Mouse (Mus musculus): ENCODE data around the gene Lrch3. TPM values are rescaled to one million over a fixed set of nuclear protein-coding genes. Genes with fewer than 3 reads are reported as not detected.
"Not testable (repeated sequence)": the region's sequence is repeated elsewhere in the genome, so short reads cannot be mapped to it uniquely, and the experiment has no call there.

The Lrch3 gene
- polyA plus RNA-seq, 1 experiment from 2014 or later = 54.2 TPM

- peak; percentile 94 for DNase-seq (ENCODE audit: low spot score)
- peak; percentile 95 for ATAC-seq (ENCODE audit: low FRiP score)
- WGBS = under 1% methylated on average over 47 of the region's 47 CpGs
- H3K9ac ChIP-seq (ENCODE audit: low read depth, low read length) = peak within 1 kb of the TSS; percentile 98
- H3K9me3 ChIP-seq (ENCODE audit: control insufficient read depth, low read length) = no peaks in the 10 kb centered on the region
- H3K4me2 ChIP-seq (replicated peaks; ENCODE audit: low read depth, low read length) = peak within 1 kb of the TSS; percentile 63
- H3K27me3 ChIP-seq (ENCODE audit: control insufficient read depth, insufficient read depth, low read length) = no peaks in the 10 kb centered on the region
- H3K4me3 ChIP-seq (ENCODE audit: low read depth, low read length) = peak within 1 kb of the TSS; percentile 98
- peaks cover 4% of the 10 kb centered on the region; the same call in 1 of the 2 replicates for H3K4me1 ChIP-seq (replicated peaks; ENCODE audit: control insufficient read depth, insufficient read depth, low read length)
- H3K27ac ChIP-seq (ENCODE audit: low read depth, low read length) = peak within 1 kb of the TSS; percentile 81
- peaks cover 8% of the 10 kb centered on the region for H3K36me3 ChIP-seq (ENCODE audit: control insufficient read depth, insufficient read depth, low read length)
These were observed 142.3 kb downstream of the Lrch3 start, which contains the start of the genes Iqcg and Rpl35a for GRCm38 (mm10) chr16:33056095-33056785. Iqcg (minus strand) TSS chr16:33056218. Rpl35a (plus strand) TSS chr16:33056453.

- DNase-seq (ENCODE audit: low spot score) (no peak), ATAC-seq (ENCODE audit: low FRiP score) (peak; percentile 44; the same call in 1 of the 2 replicates)
- peaks cover 4% of the 10 kb centered on the region; the same call in 1 of the 2 replicates for H3K4me1 ChIP-seq (replicated peaks; ENCODE audit: control insufficient read depth, insufficient read depth, low read length)
- H3K27me3 ChIP-seq (ENCODE audit: control insufficient read depth, insufficient read depth, low read length) = no peaks in the 10 kb centered on the region
- H3K27ac ChIP-seq (ENCODE audit: low read depth, low read length) = peak overlapping the region; percentile 81
- peak overlapping the region; percentile 98 for H3K4me3 ChIP-seq (ENCODE audit: low read depth, low read length)
- peak overlapping the region; percentile 98 for H3K9ac ChIP-seq (ENCODE audit: low read depth, low read length)
- peak overlapping the region; percentile 63 for H3K4me2 ChIP-seq (replicated peaks; ENCODE audit: low read depth, low read length)
- H3K9me3 ChIP-seq (ENCODE audit: control insufficient read depth, low read length) = no peaks in the 10 kb centered on the region
- under 1% methylated on average over 24 of the region's 24 CpGs for WGBS
- H3K36me3 ChIP-seq (ENCODE audit: control insufficient read depth, insufficient read depth, low read length) = peaks cover 8% of the 10 kb centered on the region
These were observed 142.9 kb downstream of the Lrch3 start for GRCm38 (mm10) chr16:33056786-33057185.

GRCm38 (mm10) chr16:33058033-33058432, 144.1 kb downstream of the Lrch3 start:
- ATAC-seq (ENCODE audit: low FRiP score) = no peak
- Histone ChIP-seq H3K27ac (ENCODE audit: low read depth, low read length) (no peak overlapping the region), H3K4me2 (replicated peaks; ENCODE audit: low read depth, low read length) (peak overlapping the region; percentile 26), H3K27me3 (ENCODE audit: control insufficient read depth, insufficient read depth, low read length) (no peaks in the 10 kb centered on the region), H3K9ac (ENCODE audit: low read depth, low read length) (0 out of 2 replicates have a peak overlapping the region, but pooled peaks have one; percentile 25), H3K4me1 (replicated peaks; ENCODE audit: control insufficient read depth, insufficient read depth, low read length) (peaks cover 4% of the 10 kb centered on the region; the same call in 1 of the 2 replicates), H3K4me3 (ENCODE audit: low read depth, low read length) (peak overlapping the region; percentile 13), H3K9me3 (ENCODE audit: control insufficient read depth, low read length) (no peaks in the 10 kb centered on the region), H3K36me3 (ENCODE audit: control insufficient read depth, insufficient read depth, low read length) (peaks cover 8% of the 10 kb centered on the region)
- no peak for DNase-seq (ENCODE audit: low spot score)
- 92% methylated on average over 16 of the region's 16 CpGs for WGBS

GRCm38 (mm10) chr16:33058656-33059055, 144.8 kb downstream of the Lrch3 start:
- 92% methylated on average over 9 of the region's 9 CpGs for WGBS

DNA sequence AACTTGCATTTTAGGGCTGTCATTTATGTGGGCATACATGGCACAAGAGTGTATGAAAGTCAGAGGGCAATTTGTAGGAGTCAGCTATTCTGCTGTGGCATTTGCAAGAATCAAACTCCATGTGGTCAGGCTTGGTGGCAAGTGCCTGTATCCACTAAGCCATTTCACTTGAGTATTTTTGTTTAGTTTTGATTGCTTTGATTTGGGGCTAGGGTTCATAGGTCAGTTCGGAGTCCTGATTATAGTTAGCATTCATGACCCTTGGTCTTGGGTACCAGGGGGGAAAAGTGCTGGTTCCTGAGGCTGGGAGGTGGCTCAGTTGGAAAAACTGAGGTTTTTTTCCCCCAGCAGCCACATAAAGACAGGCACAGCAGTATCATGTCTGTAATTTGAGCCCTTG, 145.6 kb downstream of the Lrch3 start:
- 100% methylated on average over 1 of the region's 1 CpGs for WGBS
- ATAC-seq (ENCODE audit: low FRiP score) (no peak), DNase-seq (ENCODE audit: low spot score) (no peak)
- H3K36me3 ChIP-seq (ENCODE audit: control insufficient read depth, insufficient read depth, low read length) = peaks cover 8% of the 10 kb centered on the region
- H3K27me3 ChIP-seq (ENCODE audit: control insufficient read depth, insufficient read depth, low read length) = no peaks in the 10 kb centered on the region
- no peak overlapping the region for H3K4me2 ChIP-seq (replicated peaks; ENCODE audit: low read depth, low read length)
- no peak overlapping the region for H3K4me3 ChIP-seq (ENCODE audit: low read depth, low read length)
- H3K9ac ChIP-seq (ENCODE audit: low read depth, low read length) = no peak overlapping the region
- H3K27ac ChIP-seq (ENCODE audit: low read depth, low read length) = no peak overlapping the region
- peaks cover 10% of the 10 kb centered on the region for H3K4me1 ChIP-seq (replicated peaks; ENCODE audit: control insufficient read depth, insufficient read depth, low read length)
- H3K9me3 ChIP-seq (ENCODE audit: control insufficient read depth, low read length) = no peaks in the 10 kb centered on the region

More at GRCm38 (mm10) chr16:33058656-33059055, 144.8 kb downstream of the Lrch3 start:
- not testable (repeated sequence) for ATAC-seq (ENCODE audit: low FRiP score); H3K36me3 ChIP-seq (ENCODE audit: control insufficient read depth, insufficient read depth, low read length); H3K9ac ChIP-seq (ENCODE audit: low read depth, low read length); H3K27me3 ChIP-seq (ENCODE audit: control insufficient read depth, insufficient read depth, low read length); H3K4me3 ChIP-seq (ENCODE audit: low read depth, low read length); H3K27ac ChIP-seq (ENCODE audit: low read depth, low read length); H3K9me3 ChIP-seq (ENCODE audit: control insufficient read depth, low read length); H3K4me1 ChIP-seq (replicated peaks; ENCODE audit: control insufficient read depth, insufficient read depth, low read length); DNase-seq (ENCODE audit: low spot score); H3K4me2 ChIP-seq (replicated peaks; ENCODE audit: low read depth, low read length)

DNA sequence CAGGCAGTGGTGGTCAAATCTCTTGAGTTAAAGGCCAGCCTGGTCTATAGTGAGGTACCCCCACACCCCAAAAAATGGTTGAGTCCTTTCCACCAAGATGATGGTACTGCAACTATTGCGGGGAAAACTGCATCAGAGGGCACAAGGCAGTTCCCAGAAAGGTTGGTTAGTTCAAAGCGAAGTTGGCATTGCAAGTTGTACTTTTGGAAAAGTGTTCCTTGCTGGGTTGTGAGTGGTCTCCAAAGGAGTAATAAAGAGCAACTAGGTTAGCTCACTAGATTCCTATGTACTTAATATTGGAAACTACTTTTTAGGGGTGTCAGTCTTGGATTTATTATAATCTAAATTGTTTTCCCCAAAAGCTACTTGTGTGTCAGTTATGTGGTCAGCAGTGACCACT, 147.0 kb downstream of the Lrch3 start:
- Histone ChIP-seq H3K9ac (ENCODE audit: low read depth, low read length) (no peak overlapping the region), H3K4me2 (replicated peaks; ENCODE audit: low read depth, low read length) (no peak overlapping the region), H3K27me3 (ENCODE audit: control insufficient read depth, insufficient read depth, low read length) (no peaks in the 10 kb centered on the region), H3K4me1 (replicated peaks; ENCODE audit: control insufficient read depth, insufficient read depth, low read length) (peaks cover 10% of the 10 kb centered on the region), H3K36me3 (ENCODE audit: control insufficient read depth, insufficient read depth, low read length) (peaks cover 8% of the 10 kb centered on the region), H3K9me3 (ENCODE audit: control insufficient read depth, low read length) (no peaks in the 10 kb centered on the region), H3K27ac (ENCODE audit: low read depth, low read length) (no peak overlapping the region), H3K4me3 (ENCODE audit: low read depth, low read length) (no peak overlapping the region)
- 69% methylated on average over 2 of the region's 2 CpGs for WGBS
- DNase-seq (ENCODE audit: low spot score) = no peak
- no peak for ATAC-seq (ENCODE audit: low FRiP score)

GRCm38 (mm10) chr16:33061400-33061799, 147.5 kb downstream of the Lrch3 start:
- DNase-seq (ENCODE audit: low spot score) = no peak
- Histone ChIP-seq H3K27me3 (ENCODE audit: control insufficient read depth, insufficient read depth, low read length) (no peaks in the 10 kb centered on the region), H3K27ac (ENCODE audit: low read depth, low read length) (no peak overlapping the region), H3K4me2 (replicated peaks; ENCODE audit: low read depth, low read length) (no peak overlapping the region), H3K4me3 (ENCODE audit: low read depth, low read length) (no peak overlapping the region), H3K9me3 (ENCODE audit: control insufficient read depth, low read length) (no peaks in the 10 kb centered on the region), H3K4me1 (replicated peaks; ENCODE audit: control insufficient read depth, insufficient read depth, low read length) (peaks cover 10% of the 10 kb centered on the region), H3K36me3 (ENCODE audit: control insufficient read depth, insufficient read depth, low read length) (peaks cover 8% of the 10 kb centered on the region), H3K9ac (ENCODE audit: low read depth, low read length) (no peak overlapping the region)
- ATAC-seq (ENCODE audit: low FRiP score) = no peak
- 51% methylated on average over 11 of the region's 11 CpGs for WGBS

- peak; percentile 95 for DNase-seq (ENCODE audit: low spot score)
- WGBS = under 1% methylated on average over 52 of the region's 64 CpGs
These were observed 148.3 kb downstream of the Lrch3 start, which contains the start of gene Lmln for GRCm38 (mm10) chr16:33062024-33062681. Lmln (plus strand) TSS chr16:33062521.

More at GRCm38 (mm10) chr16:33062024-33062681, 148.3 kb downstream of the Lrch3 start, which contains the start of gene Lmln:
- H3K36me3 ChIP-seq (ENCODE audit: control insufficient read depth, insufficient read depth, low read length) = peaks cover 8% of the 10 kb centered on the region
- H3K27me3 ChIP-seq (ENCODE audit: control insufficient read depth, insufficient read depth, low read length) = no peaks in the 10 kb centered on the region
- no peaks in the 10 kb centered on the region for H3K9me3 ChIP-seq (ENCODE audit: control insufficient read depth, low read length)
- H3K9ac ChIP-seq (ENCODE audit: low read depth, low read length) = peak within 1 kb of the TSS; percentile 80
- H3K4me2 ChIP-seq (replicated peaks; ENCODE audit: low read depth, low read length) = peak within 1 kb of the TSS; percentile 72
- ATAC-seq (ENCODE audit: low FRiP score) = peak; percentile 98
- H3K4me3 ChIP-seq (ENCODE audit: low read depth, low read length) = peak within 1 kb of the TSS; percentile 85
- peak within 1 kb of the TSS; percentile 81 for H3K27ac ChIP-seq (ENCODE audit: low read depth, low read length)
- peaks cover 10% of the 10 kb centered on the region for H3K4me1 ChIP-seq (replicated peaks; ENCODE audit: control insufficient read depth, insufficient read depth, low read length)
